Mouse (Mus musculus) bone marrow macrophage, adult 2 months (primary cell): Measurements from ENCODE around the gene Blm.

Source experiments
- CTCF ChIP-seq: IDR thresholded peaks from 2 replicates; pipeline ENCODE4 v1.5.1; 2012; ENCODE audit warnings: low read depth, mild to moderate bottlenecking, low read length, moderate library complexity
- POLR2A ChIP-seq: IDR thresholded peaks from 2 replicates; pipeline ENCODE4 v1.6.1; 2012; ENCODE audit warnings: mild to moderate bottlenecking, low read depth, low read length, borderline replicate concordance

GRCm38 (mm10) chr7:80580368-80580767, 45.4 kb upstream of the Blm start:
- TF ChIP-seq POLR2A (no peak), CTCF (peak; percentile 86)
